Mouse (Mus musculus) gastrocnemius, adult 8-10 months (tissue): ENCODE data around the gene Ly6g6c. TPM values are rescaled to one million over a fixed set of nuclear protein-coding genes. Genes with fewer than 3 reads are reported as not detected.

Experiments used
- DNase-seq, 2 experiments: peaks; one replicate each; pipeline ENCODE4 v3.0.0; 2022; ENCODE audit warnings: low spot score in 2 of 2
- total RNA-seq, 4 experiments: library from RNA; stranded (reverse); gene quantifications; 2 replicates each; pipeline ENCODE4 v1.2.4; 2022

Ly6g6c gene
- total RNA-seq, 4 experiments from 2014 or later = not detected

- DNase-seq = no peak
Observed at GRCm38 (mm10) chr17:35108097-35108496, 42.9 kb downstream of the Ly6g6c start, which contains the start of gene Ly6g5c. TSS of gene Ly6g5c (plus strand) at chr17:35108279.

GRCm38 (mm10) chr17:35111774-35112173 is 46.6 kb downstream of the Ly6g6c start:
- no peak for DNase-seq

- no peak for DNase-seq
Observed at GRCm38 (mm10) chr17:35115046-35116019, 50.1 kb downstream of the Ly6g6c start, which contains the start of gene Ly6g5b. TSS of gene Ly6g5b (minus strand) at chr17:35115428.

Other genes starting within 250 kb of the Ly6g6c start
- gene Stk19, start 228.4 kb upstream of the Ly6g6c start, total RNA-seq = 1 to 10 TPM; 5.6 to 8.0 (median 6.9) TPM
- 1 to 10 TPM; 7.3 to 9.9 (median 8.6) TPM for gene Dxo, start 228.4 kb upstream of the Ly6g6c start, total RNA-seq
- gene Skiv2l, start 215.2 kb upstream of the Ly6g6c start, total RNA-seq = 10 to 100 TPM; 21.3 to 23.4 (median 21.9) TPM
- 10 to 100 TPM in 1 of 4 experiments, 1 to 10 TPM in 3; 7.6 to 10.4 (median 8.9) TPM for gene Nelfe, start 215.0 kb upstream of the Ly6g6c start, total RNA-seq
- 1 to 10 TPM in 3 of 4 experiments, under 1 TPM in 1; 0.56 to 6.3 (median 2.8) TPM for gene Cfb, start 202.9 kb upstream of the Ly6g6c start, total RNA-seq
- gene Zbtb12, start 185.9 kb upstream of the Ly6g6c start, total RNA-seq = 1 to 10 TPM; 7.3 to 7.9 (median 7.6) TPM
- gene Gm20547, start 183.3 kb upstream of the Ly6g6c start, total RNA-seq = not detected
- 1 to 10 TPM in 3 of 4 experiments, under 1 TPM in 1; 0.73 to 2.3 (median 2.2) TPM for gene C2, start 167.1 kb upstream of the Ly6g6c start, total RNA-seq
- gene Ehmt2, start 166.9 kb upstream of the Ly6g6c start, total RNA-seq = 10 to 100 TPM; 31.2 to 37.2 (median 33.4) TPM
- under 1 TPM in 2 of 4 experiments, not detected in 2; 0.15 TPM for gene Slc44a4, start 150.9 kb upstream of the Ly6g6c start, total RNA-seq
- 10 to 100 TPM in 2 of 4 experiments, 1 to 10 TPM in 2; 8.8 to 11.6 (median 10.5) TPM for gene Neu1, start 134.1 kb upstream of the Ly6g6c start, total RNA-seq
- gene Hspa1b, start 106.2 kb upstream of the Ly6g6c start, total RNA-seq = 10 to 100 TPM in 1 of 4 experiments, 1 to 10 TPM in 3; 2.4 to 13.6 (median 3.7) TPM
- not detected for gene Gm20481, start 95.5 kb upstream of the Ly6g6c start, total RNA-seq
- 10 to 100 TPM in 1 of 4 experiments, 1 to 10 TPM in 3; 4.2 to 17.8 (median 5.3) TPM for gene Hspa1a, start 93.2 kb upstream of the Ly6g6c start, total RNA-seq
- gene Hspa1l, start 92.7 kb upstream of the Ly6g6c start, total RNA-seq = 10 to 100 TPM; 19.4 to 26.1 (median 20.2) TPM
- gene Lsm2, start 83.5 kb upstream of the Ly6g6c start, total RNA-seq = 10 to 100 TPM; 11.7 to 15.7 (median 13.0) TPM
- gene Vars, start 64.4 kb upstream of the Ly6g6c start, total RNA-seq = 10 to 100 TPM; 37.3 to 42.8 (median 41.0) TPM
- 10 to 100 TPM in 3 of 4 experiments, 1 to 10 TPM in 1; 8.0 to 18.8 (median 13.7) TPM for gene Vwa7, start 48.8 kb upstream of the Ly6g6c start, total RNA-seq
- not detected for gene Sapcd1, start 37.4 kb upstream of the Ly6g6c start, total RNA-seq
- not detected for gene Msh5, start 18.6 kb upstream of the Ly6g6c start, total RNA-seq
- 1 to 10 TPM; 5.2 to 9.0 (median 6.6) TPM for gene Clic1, start 15.4 kb upstream of the Ly6g6c start, total RNA-seq
- 1 to 10 TPM; 4.3 to 6.2 (median 5.1) TPM for gene Ddah2, start 6.4 kb upstream of the Ly6g6c start, total RNA-seq
- not detected for gene Mpig6b, start 796 bp downstream of the Ly6g6c start, total RNA-seq
- gene Ly6g6e, start 11.5 kb downstream of the Ly6g6c start, total RNA-seq = not detected
- gene Ly6g6d, start 12.7 kb downstream of the Ly6g6c start, total RNA-seq = 1 to 10 TPM in 1 of 4 experiments, under 1 TPM in 2, not detected in 1; 0.53 to 1.8 (median 0.99) TPM
- gene Ly6g6f, start 20.2 kb downstream of the Ly6g6c start, total RNA-seq = not detected
- gene Abhd16a, start 23.9 kb downstream of the Ly6g6c start, total RNA-seq = 100 to 1,000 TPM in 1 of 4 experiments, 10 to 100 TPM in 3; 84.1 to 107 (median 92.9) TPM
- not detected for gene Ly6g5c, start 42.9 kb downstream of the Ly6g6c start, total RNA-seq
- gene Ly6g5b, start 50.0 kb downstream of the Ly6g6c start, total RNA-seq = not detected
- gene Gpank1, start 56.1 kb downstream of the Ly6g6c start, total RNA-seq = 10 to 100 TPM in 1 of 4 experiments, 1 to 10 TPM in 3; 8.6 to 11.4 (median 9.3) TPM
- 100 to 1,000 TPM; 169 to 216 (median 180) TPM for gene Csnk2b, start 56.7 kb downstream of the Ly6g6c start, total RNA-seq
- gene D17H6S53E, start 61.0 kb downstream of the Ly6g6c start, total RNA-seq = 10 to 100 TPM; 13.6 to 22.6 (median 17.0) TPM
- not detected for gene Apom, start 66.7 kb downstream of the Ly6g6c start, total RNA-seq
- gene Bag6, start 69.8 kb downstream of the Ly6g6c start, total RNA-seq = 100 to 1,000 TPM; 206 to 247 (median 236) TPM
- gene Prrc2a, start 99.5 kb downstream of the Ly6g6c start, total RNA-seq = 10 to 100 TPM; 90.5 to 98.3 (median 94.6) TPM
- gene Aif1, start 110.7 kb downstream of the Ly6g6c start, total RNA-seq = under 1 TPM in 2 of 4 experiments, not detected in 2; 0.52 to 0.72 TPM
- gene Lst1, start 123.1 kb downstream of the Ly6g6c start, total RNA-seq = under 1 TPM in 2 of 4 experiments, not detected in 2; 0.73 to 0.92 TPM
- not detected for gene Ltb, start 129.1 kb downstream of the Ly6g6c start, total RNA-seq
- under 1 TPM in 1 of 4 experiments, not detected in 3; 0.31 TPM for gene Tnf, start 136.6 kb downstream of the Ly6g6c start, total RNA-seq
- gene Lta, start 140.0 kb downstream of the Ly6g6c start, total RNA-seq = under 1 TPM; 0.53 to 0.76 (median 0.65) TPM
- not detected for gene Gm16181, start 155.4 kb downstream of the Ly6g6c start, total RNA-seq
- 1 to 10 TPM; 1.3 to 2.3 (median 1.9) TPM for gene Atp6v1g2, start 168.3 kb downstream of the Ly6g6c start, total RNA-seq
- gene Nfkbil1, start 170.4 kb downstream of the Ly6g6c start, total RNA-seq = 1 to 10 TPM; 6.3 to 8.6 (median 8.0) TPM
- gene Ddx39b, start 176.4 kb downstream of the Ly6g6c start, total RNA-seq = 10 to 100 TPM; 77.1 to 93.9 (median 81.7) TPM
- gene H2-D1, start 197.3 kb downstream of the Ly6g6c start, total RNA-seq = 10 to 100 TPM; 31.3 to 52.9 (median 41.7) TPM